Mouse (Mus musculus) midbrain, embryonic 15.5 days (tissue): ENCODE results near the gene Slc44a1. TPM values are rescaled to one million over a fixed set of nuclear protein-coding genes. Genes with fewer than 3 reads are reported as not detected.

Source experiments
- ATAC-seq: fragments of 200-750 bp; cut with Nextera tagmentation; replicated peaks from 2 replicates; pipeline ENCODE4 v1.8.0; 2017; ENCODE audit warnings: moderate TSS enrichment
- H3K27ac ChIP-seq: fragments of 300-500 bp; sonication (generic); 2 replicates; pipeline ENCODE4 v1.5.1; 2015; ENCODE audit warnings: mild to moderate bottlenecking, inconsistent platforms
- H3K27me3 ChIP-seq: fragments of 300-500 bp; sonication (generic); replicated peaks from 2 replicates; pipeline ENCODE4 v1.6.1; 2015; ENCODE audit warnings: inconsistent platforms
- H3K36me3 ChIP-seq: fragments of 300-500 bp; sonication (generic); replicated peaks from 2 replicates; pipeline ENCODE4 v1.6.1; 2015; ENCODE audit warnings: inconsistent platforms
- H3K4me1 ChIP-seq: fragments of 300-500 bp; sonication (generic); 2 replicates; pipeline ENCODE4 v1.6.1; 2015; ENCODE audit warnings: inconsistent platforms
- H3K4me2 ChIP-seq: fragments of 300-500 bp; sonication (generic); 2 replicates; pipeline ENCODE4 v1.6.1; 2015; ENCODE audit warnings: inconsistent platforms, mild to moderate bottlenecking, moderate library complexity
- H3K4me3 ChIP-seq: fragments of 300-500 bp; sonication (generic); 2 replicates; pipeline ENCODE4 v1.5.1; 2015; ENCODE audit warnings: mild to moderate bottlenecking, inconsistent platforms
- H3K9ac ChIP-seq: fragments of 300-500 bp; sonication (generic); 2 replicates; pipeline ENCODE4 v1.6.1; 2015; ENCODE audit warnings: mild to moderate bottlenecking, inconsistent platforms
- H3K9me3 ChIP-seq: fragments of 300-500 bp; sonication (generic); 2 replicates; pipeline ENCODE4 v1.6.1; 2016; ENCODE audit warnings: inconsistent platforms
- WGBS: fragments of 180-500 bp; shearing (Covaris S2); methylation state at CpG from one replicate; pipeline ENCODE4 v1.1.7; 2015; ENCODE audit warnings: mixed read lengths; 5-methylcytosine and 5-hydroxymethylcytosine counted together
- polyA plus RNA-seq: library from polyadenylated mRNA; unstranded; fragments of >200 nt; fragmentation: Nextera tagmentation; extraction: Ambion mirVana; gene quantifications from 2 replicates; pipeline ENCODE4 v1.2.1, GENCODE M21; 2015

Slc44a1 gene
- polyA plus RNA-seq, 1 experiment from 2014 or later, result 10.6 TPM

DNA sequence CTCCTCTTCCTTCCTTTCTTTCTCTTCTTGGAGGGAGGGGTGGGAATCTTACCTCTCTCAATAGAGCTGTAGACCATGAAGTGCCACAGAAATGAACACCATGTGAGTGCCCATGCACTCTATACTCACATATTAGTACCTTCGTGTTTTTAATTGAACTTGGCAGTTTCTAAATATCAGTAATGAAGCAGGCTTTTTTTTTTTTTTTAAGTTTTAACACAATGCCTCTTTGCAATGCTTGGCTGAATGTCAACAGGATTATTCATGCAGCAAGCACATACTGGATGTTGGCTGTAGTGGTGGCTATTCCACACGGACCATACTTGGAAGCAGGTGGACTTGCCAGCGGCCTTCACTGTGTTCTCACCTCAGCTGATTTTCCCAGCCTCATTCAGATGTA is 195.1 kb downstream of the Slc44a1 start:
- H3K27ac ChIP-seq, result no peak overlapping the region
- no peak overlapping the region for H3K4me2 ChIP-seq
- peaks cover 54% of the 10 kb centered on the region for H3K4me1 ChIP-seq
- 51% methylated on average over 3 of the region's 3 CpGs for WGBS
- no peak overlapping the region for H3K4me3 ChIP-seq
- H3K9me3 ChIP-seq, result no peaks in the 10 kb centered on the region
- H3K27me3 ChIP-seq, result no peaks in the 10 kb centered on the region
- H3K36me3 ChIP-seq, result no peaks in the 10 kb centered on the region
- no peak for ATAC-seq
- no peak overlapping the region for H3K9ac ChIP-seq

DNA sequence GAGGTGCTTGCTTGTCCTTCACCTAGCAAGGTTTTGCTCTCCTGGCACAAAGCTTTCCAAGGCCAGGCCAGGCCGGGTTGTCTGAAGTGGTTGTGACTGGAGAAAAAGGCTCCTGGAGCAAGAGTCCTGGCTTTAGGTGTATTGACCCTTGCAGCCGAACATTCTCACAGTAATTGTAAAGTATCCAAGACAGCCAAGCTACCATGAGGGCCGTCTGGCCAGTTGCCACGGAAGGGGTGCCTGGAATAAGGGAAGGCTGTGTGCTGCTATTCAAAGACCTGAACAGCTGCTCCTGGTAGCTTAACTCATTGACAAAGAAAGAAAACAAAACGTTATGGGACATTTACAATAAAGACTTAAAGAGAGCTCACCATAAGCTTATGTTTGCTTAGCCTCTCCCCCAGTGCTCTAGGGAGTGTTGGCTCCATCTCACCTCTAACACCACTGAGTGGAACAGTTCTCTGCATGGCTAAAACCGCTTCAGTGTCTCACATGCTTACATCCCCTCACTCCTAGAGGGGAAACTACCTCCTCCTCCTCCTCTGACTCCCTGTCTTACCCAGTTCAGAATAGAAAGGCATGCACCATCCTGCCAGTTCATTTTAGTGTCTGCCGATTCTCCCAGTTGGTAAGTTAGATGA is 197.2 kb downstream of the Slc44a1 start:
- H3K4me2 ChIP-seq, result no peak overlapping the region
- no peak overlapping the region for H3K4me3 ChIP-seq
- no peak overlapping the region for H3K9ac ChIP-seq
- H3K27me3 ChIP-seq, result no peaks in the 10 kb centered on the region
- H3K27ac ChIP-seq, result no peak overlapping the region
- no peaks in the 10 kb centered on the region for H3K9me3 ChIP-seq
- ATAC-seq, result peak; percentile 57
- 37% methylated on average over 7 of the region's 7 CpGs for WGBS
- no peaks in the 10 kb centered on the region for H3K36me3 ChIP-seq
- peaks cover 46% of the 10 kb centered on the region for H3K4me1 ChIP-seq

DNA sequence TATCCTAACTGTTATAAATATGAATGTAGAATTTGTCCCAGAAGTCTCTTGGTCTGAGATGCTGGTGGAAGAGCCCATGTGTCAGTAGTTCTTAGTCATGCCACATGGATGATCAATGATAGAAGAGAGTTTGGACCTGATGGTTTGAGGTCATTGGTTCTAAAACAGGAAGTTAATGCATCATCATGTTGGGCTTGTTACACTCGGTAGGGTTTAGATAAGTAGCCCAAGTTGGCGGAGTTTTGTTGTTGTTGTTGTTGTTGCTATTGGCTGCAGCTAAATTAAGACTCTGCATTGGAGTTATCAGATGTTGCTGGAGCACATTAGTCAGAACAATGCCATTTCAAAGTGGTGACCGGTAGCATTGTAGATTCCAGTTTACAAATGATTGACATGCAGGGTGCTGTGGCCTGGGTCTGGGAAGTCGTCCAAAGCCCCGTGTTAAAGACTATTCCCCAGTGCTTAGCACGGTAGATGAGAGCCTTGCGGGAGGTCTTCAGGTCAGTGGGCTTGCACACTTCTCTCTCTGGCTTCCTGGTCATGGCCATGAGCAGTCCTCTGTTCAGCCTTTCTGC is 198.4 kb downstream of the Slc44a1 start:
- Histone ChIP-seq H3K9ac (no peak overlapping the region), H3K4me3 (no peak overlapping the region), H3K27ac (no peak overlapping the region), H3K36me3 (no peaks in the 10 kb centered on the region), H3K27me3 (no peaks in the 10 kb centered on the region), H3K4me2 (no peak overlapping the region), H3K4me1 (peaks cover 34% of the 10 kb centered on the region), H3K9me3 (no peaks in the 10 kb centered on the region)
- WGBS, result 73% methylated on average over 7 of the region's 7 CpGs
- no peak for ATAC-seq

DNA sequence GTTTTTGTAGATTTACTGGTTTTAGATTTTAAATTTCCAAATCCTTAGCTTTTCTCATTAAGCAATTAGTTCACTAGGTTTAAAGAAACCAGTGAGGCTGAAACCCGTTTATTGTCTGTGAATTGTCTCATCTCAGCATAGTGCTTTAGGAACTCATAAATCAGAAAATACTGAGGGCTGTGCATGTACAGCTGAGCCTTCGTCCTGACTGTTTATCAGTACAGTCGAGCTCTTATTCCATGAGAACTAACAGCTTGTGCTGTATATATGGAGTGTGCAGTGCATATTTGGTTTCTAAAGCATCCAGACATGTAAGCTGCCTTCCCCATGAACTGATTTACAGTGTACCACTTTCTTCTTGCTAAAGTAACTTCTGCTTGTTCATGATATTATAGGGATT is 217.8 kb downstream of the Slc44a1 start:
- Histone ChIP-seq H3K4me1 (no peaks in the 10 kb centered on the region), H3K9ac (no peak overlapping the region), H3K36me3 (peaks cover 22% of the 10 kb centered on the region; the same call in 1 of the 2 replicates), H3K9me3 (no peaks in the 10 kb centered on the region), H3K27me3 (no peaks in the 10 kb centered on the region), H3K27ac (no peak overlapping the region), H3K4me2 (no peak overlapping the region), H3K4me3 (no peak overlapping the region)
- WGBS, result 85% methylated on average over 3 of the region's 3 CpGs
- ATAC-seq, result no peak

DNA sequence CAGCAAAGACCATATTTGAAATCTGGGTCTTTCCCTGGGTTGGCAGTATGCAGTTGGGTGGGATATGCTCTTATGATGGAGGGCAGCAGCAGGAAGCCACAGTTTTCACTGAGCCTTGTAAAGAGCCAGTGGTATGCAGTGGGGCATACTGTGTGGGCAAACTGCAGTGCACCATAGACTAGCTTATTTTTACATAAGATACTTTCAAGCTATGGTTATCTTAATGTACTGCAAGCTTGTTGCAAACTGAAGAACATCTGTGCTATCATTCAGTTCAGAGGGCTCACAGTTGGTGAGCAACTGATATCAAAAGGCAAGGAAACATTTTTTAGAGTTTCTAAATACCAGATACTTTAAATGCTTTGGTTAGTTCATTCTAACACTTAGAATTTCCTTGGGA is 220.5 kb downstream of the Slc44a1 start:
- Histone ChIP-seq H3K4me1 (no peaks in the 10 kb centered on the region), H3K4me3 (no peak overlapping the region), H3K36me3 (peaks cover 20% of the 10 kb centered on the region; the same call in 1 of the 2 replicates), H3K27me3 (no peaks in the 10 kb centered on the region), H3K9me3 (no peaks in the 10 kb centered on the region), H3K27ac (no peak overlapping the region), H3K4me2 (no peak overlapping the region), H3K9ac (no peak overlapping the region)
- no peak for ATAC-seq

Other genes starting within 250 kb of the Slc44a1 start
- gene Fsd1l, start 191.1 kb downstream of the Slc44a1 start, polyA plus RNA-seq, result 35.4 and 42.7 TPM in 2 replicates